Mouse (Mus musculus) A20 (cell line): ENCODE measurements around the gene Sobp.

Source experiments
- DNase-seq: peaks from one replicate; pipeline ENCODE4 v3.0.0-alpha.2; 2011; ENCODE audit warnings: low read depth, low spot score

Sobp gene

GRCm38 (mm10) chr10:43086888-43087287 lies 87.4 kb downstream of the Sobp start:
- no peak for DNase-seq

DNA sequence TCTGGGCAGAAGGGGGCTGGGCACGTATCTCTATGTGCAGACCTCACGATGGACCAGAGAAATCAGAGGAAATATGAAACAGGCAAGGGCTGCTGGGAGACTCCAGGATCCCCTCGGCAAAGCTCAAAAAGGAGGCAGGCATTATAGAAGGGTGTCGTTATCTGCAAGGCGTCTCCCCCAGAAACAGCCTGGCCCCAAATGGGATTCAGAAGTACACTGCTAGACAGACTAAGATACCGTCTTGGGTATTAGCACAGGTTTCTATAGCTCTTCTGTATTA lies 90.3 kb downstream of the Sobp start:
- DNase-seq = no peak

- DNase-seq = no peak
These were observed 90.8 kb downstream of the Sobp start for GRCm38 (mm10) chr10:43083288-43084086.

GRCm38 (mm10) chr10:43081316-43081715 lies 93.0 kb downstream of the Sobp start:
- no peak for DNase-seq

- no peak for DNase-seq
These were observed 98.7 kb downstream of the Sobp start for GRCm38 (mm10) chr10:43075535-43076152.

DNA sequence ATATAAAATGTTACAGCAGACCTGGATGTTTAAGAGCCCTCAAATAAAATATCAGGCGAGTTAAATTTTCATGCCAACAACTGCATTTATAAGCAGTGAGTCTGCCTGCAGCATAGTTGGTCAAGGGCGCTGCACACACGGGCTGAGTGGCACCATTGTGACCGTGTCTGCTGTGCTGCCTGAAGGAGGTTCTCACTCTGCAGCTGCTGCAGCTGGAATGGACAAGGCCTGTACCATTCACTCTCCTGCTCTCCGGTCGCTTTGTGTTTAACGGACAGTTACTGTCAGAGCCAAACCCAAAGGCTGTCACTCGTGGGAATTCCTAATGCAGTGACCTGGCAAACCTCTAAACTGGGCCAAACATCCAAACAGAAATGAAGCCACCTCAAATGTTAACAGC lies 101.0 kb downstream of the Sobp start:
- no peak for DNase-seq

- no peak for DNase-seq
These were observed 103.4 kb downstream of the Sobp start for GRCm38 (mm10) chr10:43070893-43071292.

- DNase-seq = no peak
These were observed 109.0 kb downstream of the Sobp start for GRCm38 (mm10) chr10:43065331-43065730.

DNA sequence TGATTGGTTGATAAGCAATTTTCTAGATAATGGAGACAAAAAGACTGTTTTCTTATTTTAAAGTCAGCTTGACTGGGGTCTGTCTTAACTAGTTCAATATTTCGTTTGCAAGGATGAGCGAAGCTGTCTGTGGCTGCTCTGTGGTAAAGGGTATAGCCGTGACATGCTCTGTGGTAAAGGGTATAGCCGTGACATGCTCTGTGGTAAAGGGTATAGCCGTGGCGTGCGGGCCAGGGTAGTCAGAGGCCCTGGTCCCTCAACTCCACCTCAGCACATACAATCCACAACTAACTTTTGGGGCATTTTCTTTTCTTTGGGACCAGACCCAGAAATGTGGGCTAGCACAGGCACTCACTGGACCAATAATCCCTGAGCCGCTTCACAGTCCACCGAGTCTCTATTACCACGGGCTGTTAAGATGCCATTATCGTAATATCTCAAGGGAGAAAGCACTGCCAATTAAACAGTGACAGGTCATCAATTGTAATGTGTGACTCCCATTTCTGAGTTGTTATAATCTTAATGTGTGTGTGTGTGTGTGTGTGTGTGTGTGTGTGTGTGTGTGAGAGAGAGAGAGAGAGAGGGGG lies 112.7 kb downstream of the Sobp start:
- DNase-seq = no peak

- DNase-seq = no peak
These were observed 118.9 kb downstream of the Sobp start for GRCm38 (mm10) chr10:43055405-43055804.

GRCm38 (mm10) chr10:43054776-43055175 lies 119.6 kb downstream of the Sobp start:
- no peak for DNase-seq

DNA sequence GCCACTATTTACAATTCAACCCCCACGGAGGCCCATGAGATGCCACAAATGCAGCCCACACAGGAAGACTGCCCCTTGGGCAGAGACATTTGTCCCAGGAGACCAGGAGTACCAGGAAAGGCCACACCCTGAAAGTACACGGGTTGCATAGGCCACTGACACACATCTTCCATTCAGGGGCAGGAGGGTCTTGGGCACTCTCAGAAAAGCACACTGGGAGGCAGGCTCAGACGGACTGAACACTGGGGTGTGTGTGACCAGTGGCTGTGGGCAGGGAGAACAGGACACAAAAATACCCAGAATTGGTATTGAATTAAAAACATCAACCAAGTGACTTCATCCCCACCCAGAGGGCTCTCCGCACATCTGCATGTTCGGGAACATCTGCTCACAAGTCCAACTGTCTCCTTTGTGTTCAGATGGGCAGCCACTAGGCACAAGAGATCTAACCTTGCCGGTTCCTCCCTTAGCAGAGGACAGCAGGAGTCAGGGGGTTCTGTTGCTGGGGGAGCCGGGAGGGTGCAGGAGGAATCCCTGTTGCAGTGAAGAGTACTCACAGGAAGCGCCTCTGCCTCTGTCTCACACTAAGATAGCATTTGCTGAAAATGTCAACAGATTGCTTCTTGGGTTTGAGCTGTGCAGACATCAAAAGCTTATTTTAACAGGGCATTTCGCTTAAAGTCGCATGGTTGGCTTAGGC lies 120.3 kb downstream of the Sobp start:
- DNase-seq = no peak

DNA sequence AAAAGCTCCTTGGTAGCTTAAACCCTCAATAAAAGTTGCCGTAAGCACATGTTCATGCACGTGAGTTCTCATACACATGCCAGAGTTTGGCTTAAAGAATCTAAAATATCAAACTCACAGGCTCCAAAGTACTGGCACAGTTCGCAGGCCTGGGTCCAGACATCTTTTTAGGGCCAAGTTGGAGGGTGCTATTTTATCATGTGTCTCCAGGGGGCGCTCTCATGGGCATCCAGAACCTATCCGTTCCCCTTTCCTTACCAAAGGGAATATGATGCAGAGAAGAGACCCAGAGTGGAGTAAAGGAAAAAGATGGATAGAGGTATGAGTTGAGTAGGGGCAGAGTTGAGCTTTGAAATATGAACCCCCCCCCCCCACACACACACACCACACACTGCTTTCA lies 121.9 kb downstream of the Sobp start:
- peak; percentile 19 for DNase-seq

- no peak for DNase-seq
These were observed 126.5 kb downstream of the Sobp start for GRCm38 (mm10) chr10:43047804-43048348.

- no peak for DNase-seq
These were observed 130.8 kb downstream of the Sobp start for GRCm38 (mm10) chr10:43043351-43044209.

DNA sequence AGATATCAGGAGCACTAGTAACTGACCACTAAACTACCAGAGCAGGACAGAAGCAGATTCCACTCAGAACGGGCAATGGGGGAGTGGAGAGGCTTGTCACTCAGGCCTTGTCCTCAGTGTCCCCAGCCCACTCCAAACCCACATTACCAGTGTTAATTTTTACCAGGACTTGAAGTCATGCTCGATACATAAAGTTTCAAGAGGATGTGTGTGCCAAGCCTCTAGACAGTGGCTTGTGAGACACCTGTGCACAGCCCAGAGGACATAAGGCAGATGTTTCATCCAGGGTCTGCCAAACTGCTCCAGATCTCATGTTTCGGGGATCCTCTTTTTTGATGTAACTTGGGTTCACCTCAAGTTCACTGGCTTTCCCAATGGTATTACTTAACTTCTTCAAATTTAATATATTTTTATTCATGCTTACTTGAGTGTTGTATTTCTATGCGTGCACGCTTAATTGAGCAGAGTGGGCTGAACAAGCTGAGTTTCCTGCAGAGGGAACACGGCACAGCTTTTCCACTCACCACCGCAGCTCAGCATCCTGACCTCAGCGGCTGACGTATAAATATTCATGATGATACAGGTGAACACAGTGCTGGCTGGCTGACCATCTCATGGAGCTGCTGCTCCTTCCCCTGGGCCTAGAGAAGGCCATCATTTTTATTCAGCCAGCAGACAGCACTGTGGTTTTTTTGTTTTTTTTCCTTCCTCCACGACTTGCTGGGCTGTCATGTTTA lies 131.6 kb downstream of the Sobp start:
- DNase-seq = no peak

DNA sequence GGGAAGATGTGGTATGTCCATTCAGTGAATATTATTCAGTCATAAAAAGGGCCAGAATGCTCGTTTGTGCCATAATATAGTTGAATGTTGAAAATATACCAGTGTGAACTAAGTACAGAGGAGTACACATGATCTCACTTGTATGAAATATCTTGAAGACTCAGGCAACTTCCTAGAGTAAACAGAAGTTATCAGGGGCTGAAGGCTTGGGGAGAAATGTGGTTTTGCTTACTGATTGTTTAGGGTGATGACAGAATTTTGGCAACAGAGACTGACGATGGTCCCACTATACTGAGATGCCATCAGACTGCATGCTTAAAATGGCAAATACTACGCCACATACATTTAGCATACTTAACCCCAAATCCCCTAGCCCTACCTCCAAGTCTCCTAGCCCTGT lies 132.5 kb downstream of the Sobp start:
- DNase-seq = no peak

DNA sequence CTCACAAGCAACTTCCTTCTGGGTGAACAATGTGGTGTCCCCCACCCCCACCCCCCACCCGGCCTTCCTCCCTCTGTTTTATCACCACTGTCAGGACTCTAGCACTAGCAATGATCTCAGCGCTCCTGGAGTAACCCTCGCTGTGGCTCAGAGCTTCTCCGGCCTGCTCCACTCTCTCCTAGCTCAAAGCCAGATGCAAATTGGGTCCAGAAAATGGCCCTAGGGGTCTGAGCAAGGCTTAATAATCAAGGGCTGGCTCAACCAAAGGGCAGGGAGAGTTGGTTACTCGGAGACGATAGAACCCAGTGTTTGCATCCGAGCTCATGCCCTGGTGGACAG lies 136.9 kb downstream of the Sobp start:
- no peak for DNase-seq

GRCm38 (mm10) chr10:43036646-43037454 lies 137.5 kb downstream of the Sobp start:
- DNase-seq = no peak

GRCm38 (mm10) chr10:43035579-43035978 lies 138.8 kb downstream of the Sobp start:
- DNase-seq = no peak
